Mouse (Mus musculus) small intestine, adult 2 months (tissue): Measurements from ENCODE around the gene Akap13.

ENCODE experiments used
- CTCF ChIP-seq: fragments of 200-500 bp; IDR thresholded peaks from 2 replicates; pipeline ENCODE4 v1.5.1; 2012; ENCODE audit warnings: low read depth, mild to moderate bottlenecking, control low read depth, inconsistent platforms, low read length, moderate library complexity, mixed read lengths; ENCODE audit not compliant: insufficient replicate concordance, insufficient read length; ENCODE audit errors: extremely low read depth
- POLR2A ChIP-seq: fragments of 200-500 bp; IDR thresholded peaks from 2 replicates; pipeline ENCODE4 v1.6.1; 2012; ENCODE audit warnings: low read depth, mild to moderate bottlenecking, control low read depth, inconsistent platforms, low read length, moderate library complexity

- TF ChIP-seq CTCF (no peak), POLR2A (no peak)
These were observed 256.1 kb downstream of the Akap13 start for GRCm38 (mm10) chr7:75711436-75711835.
